Mouse (Mus musculus) embryo, embryonic 10 days (tissue): Measurements from ENCODE around the gene Itpk1.

ENCODE experiments used
- DNase-seq: peaks from one replicate; pipeline ENCODE4 v3.0.0-alpha.2; 2015; ENCODE audit warnings: low spot score

Gene Itpk1

GRCm38 (mm10) chr12:102551186-102551585 is 153.5 kb downstream of the Itpk1 start:
- no peak for DNase-seq

- peak; percentile 96 for DNase-seq
These were observed 154.2 kb downstream of the Itpk1 start for GRCm38 (mm10) chr12:102550529-102550928.

GRCm38 (mm10) chr12:102545122-102545521 is 159.6 kb downstream of the Itpk1 start:
- no peak for DNase-seq

GRCm38 (mm10) chr12:102541168-102541567 is 163.6 kb downstream of the Itpk1 start:
- DNase-seq, result no peak

GRCm38 (mm10) chr12:102540278-102540677 is 164.5 kb downstream of the Itpk1 start:
- no peak for DNase-seq

GRCm38 (mm10) chr12:102535796-102536195 is 168.9 kb downstream of the Itpk1 start:
- no peak for DNase-seq

- no peak for DNase-seq
These were observed 176.7 kb downstream of the Itpk1 start for GRCm38 (mm10) chr12:102527989-102528388.

- DNase-seq, result peak; percentile 51
These were observed 180.0 kb downstream of the Itpk1 start for GRCm38 (mm10) chr12:102524760-102525159.

- no peak for DNase-seq
These were observed 180.5 kb downstream of the Itpk1 start for GRCm38 (mm10) chr12:102524216-102524615.

GRCm38 (mm10) chr12:102521777-102522319 is 182.9 kb downstream of the Itpk1 start:
- no peak for DNase-seq

GRCm38 (mm10) chr12:102519929-102520720 is 184.6 kb downstream of the Itpk1 start:
- no peak for DNase-seq
